Mouse (Mus musculus): ENCODE data around the gene Gprc5c. TPM values are rescaled to one million over a fixed set of nuclear protein-coding genes. Genes with fewer than 3 reads are reported as not detected.
A peak's percentile ranks its signal among the peaks of the same experiment; 100 is the strongest.

Gene Gprc5c
- polyA plus RNA-seq, 1 experiment from 2014 or later = 2.3 TPM

GRCm38 (mm10) chr11:114876621-114877020, 25.7 kb downstream of the Gprc5c start:
- H3K9me3 ChIP-seq (ENCODE audit: control insufficient read depth) = no peaks in the 10 kb centered on the region
- H3K9ac ChIP-seq (ENCODE audit: low read depth, low read length) = no peak overlapping the region
- no peak overlapping the region for H3K4me2 ChIP-seq (replicated peaks; ENCODE audit: low read depth)
- no peaks in the 10 kb centered on the region for H3K36me3 ChIP-seq (ENCODE audit: control insufficient read depth, insufficient read depth)
- no peak overlapping the region for H3K4me3 ChIP-seq (ENCODE audit: low read depth, low read length)
- WGBS = 50% methylated on average over 2 of the region's 2 CpGs
- ATAC-seq = no peak
- no peaks in the 10 kb centered on the region for H3K27me3 ChIP-seq (replicated peaks; ENCODE audit: control insufficient read depth, insufficient read depth, low read length)
- TF ChIP-seq CTCF (IDR thresholded peaks at IDR 0.05; ENCODE audit: low read depth) = no peak
- H3K4me1 ChIP-seq (replicated peaks; ENCODE audit: control insufficient read depth, insufficient read depth, low read length) = no peaks in the 10 kb centered on the region
- H3K27ac ChIP-seq (ENCODE audit: low read depth, low read length) = no peak overlapping the region

GRCm38 (mm10) chr11:114877145-114877544, 26.2 kb downstream of the Gprc5c start:
- Histone ChIP-seq H3K4me3 (ENCODE audit: low read depth, low read length) (no peak overlapping the region), H3K27ac (ENCODE audit: low read depth, low read length) (no peak overlapping the region), H3K9me3 (ENCODE audit: control insufficient read depth) (no peaks in the 10 kb centered on the region), H3K4me2 (replicated peaks; ENCODE audit: low read depth) (no peak overlapping the region), H3K36me3 (ENCODE audit: control insufficient read depth, insufficient read depth) (no peaks in the 10 kb centered on the region), H3K27me3 (replicated peaks; ENCODE audit: control insufficient read depth, insufficient read depth, low read length) (no peaks in the 10 kb centered on the region), H3K4me1 (replicated peaks; ENCODE audit: control insufficient read depth, insufficient read depth, low read length) (no peaks in the 10 kb centered on the region), H3K9ac (ENCODE audit: low read depth, low read length) (no peak overlapping the region)
- no peak for ATAC-seq
- TF ChIP-seq CTCF (IDR thresholded peaks at IDR 0.05; ENCODE audit: low read depth) = peak; percentile 82
- 28% methylated on average over 3 of the region's 3 CpGs for WGBS

GRCm38 (mm10) chr11:114879666-114880065, 28.7 kb downstream of the Gprc5c start:
- WGBS = 84% methylated on average over 2 of the region's 2 CpGs

GRCm38 (mm10) chr11:114880185-114880584, 29.2 kb downstream of the Gprc5c start:
- no peak for TF ChIP-seq CTCF (IDR thresholded peaks at IDR 0.05; ENCODE audit: low read depth)
- Histone ChIP-seq H3K36me3 (ENCODE audit: control insufficient read depth, insufficient read depth) (no peaks in the 10 kb centered on the region), H3K4me2 (replicated peaks; ENCODE audit: low read depth) (no peak overlapping the region), H3K27me3 (replicated peaks; ENCODE audit: control insufficient read depth, insufficient read depth, low read length) (no peaks in the 10 kb centered on the region), H3K4me3 (ENCODE audit: low read depth, low read length) (no peak overlapping the region), H3K4me1 (replicated peaks; ENCODE audit: control insufficient read depth, insufficient read depth, low read length) (no peaks in the 10 kb centered on the region), H3K27ac (ENCODE audit: low read depth, low read length) (no peak overlapping the region; the same call in 1 of the 2 replicates), H3K9me3 (ENCODE audit: control insufficient read depth) (no peaks in the 10 kb centered on the region), H3K9ac (ENCODE audit: low read depth, low read length) (no peak overlapping the region)
- no peak for ATAC-seq

More at GRCm38 (mm10) chr11:114879666-114880065, 28.7 kb downstream of the Gprc5c start:
- H3K9ac ChIP-seq (ENCODE audit: low read depth, low read length) = no peak overlapping the region
- no peak for TF ChIP-seq CTCF (IDR thresholded peaks at IDR 0.05; ENCODE audit: low read depth)
- no peaks in the 10 kb centered on the region for H3K36me3 ChIP-seq (ENCODE audit: control insufficient read depth, insufficient read depth)
- no peak overlapping the region for H3K4me3 ChIP-seq (ENCODE audit: low read depth, low read length)
- no peaks in the 10 kb centered on the region for H3K27me3 ChIP-seq (replicated peaks; ENCODE audit: control insufficient read depth, insufficient read depth, low read length)
- no peak for ATAC-seq
- H3K4me1 ChIP-seq (replicated peaks; ENCODE audit: control insufficient read depth, insufficient read depth, low read length) = no peaks in the 10 kb centered on the region
- H3K9me3 ChIP-seq (ENCODE audit: control insufficient read depth) = no peaks in the 10 kb centered on the region
- no peak overlapping the region for H3K27ac ChIP-seq (ENCODE audit: low read depth, low read length)
- no peak overlapping the region for H3K4me2 ChIP-seq (replicated peaks; ENCODE audit: low read depth)

GRCm38 (mm10) chr11:114880589-114880988, 29.6 kb downstream of the Gprc5c start:
- no peak overlapping the region for H3K4me2 ChIP-seq (replicated peaks; ENCODE audit: low read depth)
- H3K4me1 ChIP-seq (replicated peaks; ENCODE audit: control insufficient read depth, insufficient read depth, low read length) = no peaks in the 10 kb centered on the region
- ATAC-seq = no peak
- no peak overlapping the region for H3K9ac ChIP-seq (ENCODE audit: low read depth, low read length)
- no peak overlapping the region; the same call in 1 of the 2 replicates for H3K27ac ChIP-seq (ENCODE audit: low read depth, low read length)
- H3K27me3 ChIP-seq (replicated peaks; ENCODE audit: control insufficient read depth, insufficient read depth, low read length) = no peaks in the 10 kb centered on the region
- no peaks in the 10 kb centered on the region for H3K36me3 ChIP-seq (ENCODE audit: control insufficient read depth, insufficient read depth)
- WGBS = 0% methylated on average over 1 of the region's 1 CpGs
- H3K9me3 ChIP-seq (ENCODE audit: control insufficient read depth) = no peaks in the 10 kb centered on the region
- TF ChIP-seq CTCF (IDR thresholded peaks at IDR 0.05; ENCODE audit: low read depth) = peak; percentile 75
- H3K4me3 ChIP-seq (ENCODE audit: low read depth, low read length) = no peak overlapping the region

GRCm38 (mm10) chr11:114883251-114883789, 32.4 kb downstream of the Gprc5c start:
- Histone ChIP-seq H3K4me3 (ENCODE audit: low read depth, low read length) (no peak overlapping the region), H3K27ac (ENCODE audit: low read depth, low read length) (no peak overlapping the region), H3K9me3 (ENCODE audit: control insufficient read depth) (no peaks in the 10 kb centered on the region), H3K27me3 (replicated peaks; ENCODE audit: control insufficient read depth, insufficient read depth, low read length) (no peaks in the 10 kb centered on the region), H3K9ac (ENCODE audit: low read depth, low read length) (no peak overlapping the region), H3K4me2 (replicated peaks; ENCODE audit: low read depth) (no peak overlapping the region), H3K36me3 (ENCODE audit: control insufficient read depth, insufficient read depth) (no peaks in the 10 kb centered on the region), H3K4me1 (replicated peaks; ENCODE audit: control insufficient read depth, insufficient read depth, low read length) (no peaks in the 10 kb centered on the region)
- no peak for ATAC-seq
- 81% methylated on average over 4 of the region's 4 CpGs for WGBS
- TF ChIP-seq CTCF (IDR thresholded peaks at IDR 0.05; ENCODE audit: low read depth) = no peak
